Mouse (Mus musculus): ENCODE data around the gene Tcte2. TPM values are rescaled to one million over a fixed set of nuclear protein-coding genes. Genes with fewer than 3 reads are reported as not detected.

Tcte2 gene
- polyA plus RNA-seq, 1 experiment from 2014 or later: 4.1 TPM

- H3K27me3 ChIP-seq: no peaks in the 10 kb centered on the region
- no peak for TF ChIP-seq CTCF (IDR thresholded peaks at IDR 0.05)
- ChIA-PET CTCF (interaction anchor here (0.8 to 2.8 kb wide), 2 partner anchors 9 to 10 kb away, joined by 3 to 9 read pairs; no protein-coding TSS in a partner anchor), POLR2A (no interaction called here)
- in situ Hi-C loops (cut with MboI; ENCODE audit: low pct_unique_long_range_greater_than_20kb): no loop called here
- no peak for DNase-seq (ENCODE audit: low read depth, low spot score)
- ATAC-seq: no peak
These were observed 74.0 kb downstream of the Tcte2 start for GRCm38 (mm10) chr17:13687656-13688055.

GRCm38 (mm10) chr17:13687086-13687485 is 74.5 kb downstream of the Tcte2 start:
- ATAC-seq (no peak), DNase-seq (ENCODE audit: low read depth, low spot score) (no peak)
- in situ Hi-C loops (cut with MboI; ENCODE audit: low pct_unique_long_range_greater_than_20kb): no loop called here
- no peaks in the 10 kb centered on the region for H3K27me3 ChIP-seq
- no peak for TF ChIP-seq CTCF (IDR thresholded peaks at IDR 0.05)
- CTCF ChIA-PET: interaction anchor here (2.8 kb wide), 1 partner anchor 11 kb away, joined by 9 read pairs; no protein-coding TSS in a partner anchor
- POLR2A ChIA-PET: interaction anchor here (1.0 kb wide), 1 partner anchor 18 kb away, joined by 3 read pairs; no protein-coding TSS in a partner anchor

- POLR2A ChIA-PET: no interaction called here
- in situ Hi-C loops (cut with MboI; ENCODE audit: low pct_unique_long_range_greater_than_20kb): no loop called here
- no peak for ATAC-seq
- DNase-seq (ENCODE audit: low read depth, low spot score): no peak
- CTCF ChIA-PET: interaction anchor here (1.4 to 2.8 kb wide), 2 partner anchors 12 to 149 kb away, joined by 3 to 9 read pairs; no protein-coding TSS in a partner anchor
- H3K27me3 ChIP-seq: no peaks in the 10 kb centered on the region
- TF ChIP-seq CTCF (IDR thresholded peaks at IDR 0.05): no peak
These were observed 76.0 kb downstream of the Tcte2 start for GRCm38 (mm10) chr17:13685621-13686020.

GRCm38 (mm10) chr17:13684256-13684655 is 77.4 kb downstream of the Tcte2 start:
- in situ Hi-C loops (cut with MboI; ENCODE audit: low pct_unique_long_range_greater_than_20kb): loop anchor here (5.0 kb wide), 1 partner anchor 73 kb away; no protein-coding TSS in a partner anchor
- TF ChIP-seq CTCF (IDR thresholded peaks at IDR 0.05): no peak
- ATAC-seq (no peak), DNase-seq (ENCODE audit: low read depth, low spot score) (no peak)
- H3K27me3 ChIP-seq: no peaks in the 10 kb centered on the region
- CTCF ChIA-PET: no interaction called here
- POLR2A ChIA-PET: interaction anchor here (0.7 kb wide), 1 partner anchor 9 kb away, joined by 3 read pairs; no protein-coding TSS in a partner anchor

- ChIA-PET POLR2A (interaction anchor here (0.7 to 1.9 kb wide), 6 partner anchors 9 to 75 kb away, joined by 3 to 6 read pairs (median 4); no protein-coding TSS in a partner anchor), CTCF (no interaction called here)
- in situ Hi-C loops (cut with MboI; ENCODE audit: low pct_unique_long_range_greater_than_20kb): loop anchor here (5.0 kb wide), 1 partner anchor 74 kb away; no protein-coding TSS in a partner anchor
- ATAC-seq (no peak), DNase-seq (ENCODE audit: low read depth, low spot score) (no peak)
- no peak for TF ChIP-seq CTCF (IDR thresholded peaks at IDR 0.05)
- no peaks in the 10 kb centered on the region for H3K27me3 ChIP-seq
These were observed 78.0 kb downstream of the Tcte2 start for GRCm38 (mm10) chr17:13683411-13684174.

GRCm38 (mm10) chr17:13683027-13683410 is 78.6 kb downstream of the Tcte2 start:
- no peak for TF ChIP-seq CTCF (IDR thresholded peaks at IDR 0.05)
- H3K27me3 ChIP-seq: no peaks in the 10 kb centered on the region
- ChIA-PET POLR2A (interaction anchor here (0.7 to 1.9 kb wide), 6 partner anchors 12 to 75 kb away, joined by 3 to 6 read pairs (median 4); no protein-coding TSS in a partner anchor), CTCF (interaction anchor here (0.7 to 1.4 kb wide), 2 partner anchors 13 to 258 kb away, joined by 3 read pairs; no protein-coding TSS in a partner anchor)
- in situ Hi-C loops (cut with MboI; ENCODE audit: low pct_unique_long_range_greater_than_20kb): loop anchor here (5.0 kb wide), 1 partner anchor 74 kb away; no protein-coding TSS in a partner anchor
- ATAC-seq (no peak), DNase-seq (ENCODE audit: low read depth, low spot score) (no peak)

- ChIA-PET POLR2A (interaction anchor here (0.7 to 1.9 kb wide), 6 partner anchors 11 to 76 kb away, joined by 3 to 6 read pairs (median 4); no protein-coding TSS in a partner anchor), CTCF (interaction anchor here (0.7 to 2.1 kb wide), 7 partner anchors 12 to 258 kb away, joined by 3 to 7 read pairs (median 3); no protein-coding TSS in a partner anchor)
- H3K27me3 ChIP-seq: no peaks in the 10 kb centered on the region
- ATAC-seq (peak; percentile 81), DNase-seq (ENCODE audit: low read depth, low spot score) (peak; percentile 85)
- no peak for TF ChIP-seq CTCF (IDR thresholded peaks at IDR 0.05)
- in situ Hi-C loops (cut with MboI; ENCODE audit: low pct_unique_long_range_greater_than_20kb): loop anchor here (5.0 kb wide), 1 partner anchor 75 kb away; no protein-coding TSS in a partner anchor
These were observed 79.1 kb downstream of the Tcte2 start for GRCm38 (mm10) chr17:13682378-13683026.

GRCm38 (mm10) chr17:13681686-13682085 is 79.9 kb downstream of the Tcte2 start:
- TF ChIP-seq CTCF (IDR thresholded peaks at IDR 0.05): no peak
- ATAC-seq (no peak), DNase-seq (ENCODE audit: low read depth, low spot score) (no peak)
- ChIA-PET POLR2A (interaction anchor here (1.9 kb wide), 1 partner anchor 63 kb away, joined by 5 read pairs; no protein-coding TSS in a partner anchor), CTCF (interaction anchor here (0.7 to 2.1 kb wide), 6 partner anchors 14 to 259 kb away, joined by 3 to 7 read pairs (median 4); no protein-coding TSS in a partner anchor)
- in situ Hi-C loops (cut with MboI; ENCODE audit: low pct_unique_long_range_greater_than_20kb): loop anchor here (5.0 kb wide), 1 partner anchor 76 kb away; no protein-coding TSS in a partner anchor
- H3K27me3 ChIP-seq: no peaks in the 10 kb centered on the region

- in situ Hi-C loops (cut with MboI; ENCODE audit: low pct_unique_long_range_greater_than_20kb): loop anchor here (5.0 kb wide), 1 partner anchor 76 kb away; no protein-coding TSS in a partner anchor
- no peak for TF ChIP-seq CTCF (IDR thresholded peaks at IDR 0.05)
- DNase-seq (ENCODE audit: low read depth, low spot score) (no peak), ATAC-seq (no peak)
- ChIA-PET CTCF (interaction anchor here (1.0 to 2.1 kb wide), 4 partner anchors 15 to 209 kb away, joined by 3 to 7 read pairs (median 4); no protein-coding TSS in a partner anchor), POLR2A (no interaction called here)
- no peaks in the 10 kb centered on the region for H3K27me3 ChIP-seq
These were observed 80.5 kb downstream of the Tcte2 start for GRCm38 (mm10) chr17:13681126-13681525.

GRCm38 (mm10) chr17:13680318-13680717 is 81.3 kb downstream of the Tcte2 start:
- ATAC-seq (no peak), DNase-seq (ENCODE audit: low read depth, low spot score) (no peak)
- no peak for TF ChIP-seq CTCF (IDR thresholded peaks at IDR 0.05)
- POLR2A ChIA-PET: no interaction called here
- H3K27me3 ChIP-seq: no peaks in the 10 kb centered on the region
- in situ Hi-C loops (cut with MboI; ENCODE audit: low pct_unique_long_range_greater_than_20kb): loop anchor here (5.0 kb wide), 1 partner anchor 77 kb away; no protein-coding TSS in a partner anchor
- CTCF ChIA-PET: interaction anchor here (1.0 kb wide), 2 partner anchors 62 to 148 kb away, joined by 3 to 5 read pairs; no protein-coding TSS in a partner anchor
